Mouse (Mus musculus): ENCODE data around the gene 2310022A10Rik. TPM values are rescaled to one million over a fixed set of nuclear protein-coding genes. Genes with fewer than 3 reads are reported as not detected.

The 2310022A10Rik gene
- total and polyA plus RNA-seq, 3 experiments: 72.0 to 79.5 (median 72.1) TPM

- intact Hi-C loops (cut with DNase I): no loop called here
- no peaks in the 10 kb centered on the region for H3K79me2 ChIP-seq (replicated peaks; ENCODE audit: control insufficient read depth, insufficient read depth, low read length)
- TF ChIP-seq EP300 (IDR thresholded peaks at IDR 0.05; ENCODE audit: insufficient read depth, low read depth, low read length): no peak
- TF ChIP-seq POLR2A (IDR thresholded peaks at IDR 0.05; ENCODE audit: insufficient read depth, low read depth, low read length): no peak
- no peak for TF ChIP-seq CTCF (IDR thresholded peaks at IDR 0.05)
- no peak overlapping the region for H3K4me3 ChIP-seq
- 76% methylated on average over 9 of the region's 9 CpGs for WGBS
- no peak for DNase-seq
- no peak overlapping the region for H3K27ac ChIP-seq
- H3K4me1 ChIP-seq (ENCODE audit: control insufficient read depth, insufficient read depth, low read length): no peaks in the 10 kb centered on the region
- H3K27me3 ChIP-seq (ENCODE audit: control insufficient read depth, insufficient read depth, low read length): no peaks in the 10 kb centered on the region
- H3K9ac ChIP-seq (ENCODE audit: low read depth, low read length): no peak overlapping the region
- H3K36me3 ChIP-seq (ENCODE audit: control insufficient read depth, insufficient read depth, low read length): no peaks in the 10 kb centered on the region
Observed at GRCm38 (mm10) chr7:27514961-27515360, 38.1 kb upstream of the 2310022A10Rik start.

GRCm38 (mm10) chr7:27518314-27518713, 34.7 kb upstream of the 2310022A10Rik start:
- Histone ChIP-seq H3K9ac (ENCODE audit: low read depth, low read length) (no peak overlapping the region), H3K27me3 (ENCODE audit: control insufficient read depth, insufficient read depth, low read length) (no peaks in the 10 kb centered on the region), H3K4me3 (no peak overlapping the region), H3K27ac (no peak overlapping the region), H3K36me3 (ENCODE audit: control insufficient read depth, insufficient read depth, low read length) (no peaks in the 10 kb centered on the region), H3K4me1 (ENCODE audit: control insufficient read depth, insufficient read depth, low read length) (no peaks in the 10 kb centered on the region), H3K79me2 (replicated peaks; ENCODE audit: control insufficient read depth, insufficient read depth, low read length) (no peaks in the 10 kb centered on the region)
- no peak for DNase-seq
- TF ChIP-seq POLR2A (IDR thresholded peaks at IDR 0.05; ENCODE audit: insufficient read depth, low read depth, low read length) (no peak), EP300 (IDR thresholded peaks at IDR 0.05; ENCODE audit: insufficient read depth, low read depth, low read length) (no peak), CTCF (IDR thresholded peaks at IDR 0.05) (no peak)
- intact Hi-C loops (cut with DNase I): no loop called here
- 86% methylated on average over 9 of the region's 9 CpGs for WGBS

- H3K9ac ChIP-seq (ENCODE audit: low read depth, low read length): no peak overlapping the region
- TF ChIP-seq EP300 (IDR thresholded peaks at IDR 0.05; ENCODE audit: insufficient read depth, low read depth, low read length): no peak
- peak; percentile 31; the same call in 1 of the 2 replicates for TF ChIP-seq CTCF (IDR thresholded peaks at IDR 0.05)
- H3K27me3 ChIP-seq (ENCODE audit: control insufficient read depth, insufficient read depth, low read length): no peaks in the 10 kb centered on the region
- no peaks in the 10 kb centered on the region for H3K4me1 ChIP-seq (ENCODE audit: control insufficient read depth, insufficient read depth, low read length)
- no peak for DNase-seq
- no peaks in the 10 kb centered on the region for H3K36me3 ChIP-seq (ENCODE audit: control insufficient read depth, insufficient read depth, low read length)
- no peak overlapping the region for H3K27ac ChIP-seq
- no peaks in the 10 kb centered on the region for H3K79me2 ChIP-seq (replicated peaks; ENCODE audit: control insufficient read depth, insufficient read depth, low read length)
- H3K4me3 ChIP-seq: no peak overlapping the region
- intact Hi-C loops (cut with DNase I): no loop called here
Observed at GRCm38 (mm10) chr7:27520104-27520503, 32.9 kb upstream of the 2310022A10Rik start.

DNA sequence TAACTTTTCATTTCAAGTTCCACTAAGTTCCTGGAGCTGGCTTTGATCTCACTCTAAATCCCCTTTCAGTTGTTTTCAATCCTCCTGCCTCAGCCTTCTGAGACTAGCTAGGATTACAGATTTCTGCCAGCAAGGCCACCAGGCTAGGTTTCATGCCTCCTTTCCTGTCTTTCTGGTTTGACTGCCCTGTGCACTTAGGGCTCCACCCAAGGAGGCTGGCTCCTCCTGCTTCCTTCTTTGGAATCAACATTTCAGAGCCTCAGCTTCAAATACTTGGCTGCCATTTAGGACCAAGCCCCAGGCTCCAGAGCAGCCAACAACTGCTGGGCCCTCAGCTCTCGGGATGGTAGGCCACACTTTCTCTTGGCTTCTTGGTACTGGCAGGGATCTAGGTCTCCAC, 32.4 kb upstream of the 2310022A10Rik start:
- Histone ChIP-seq H3K4me3 (no peak overlapping the region), H3K79me2 (replicated peaks; ENCODE audit: control insufficient read depth, insufficient read depth, low read length) (no peaks in the 10 kb centered on the region), H3K4me1 (ENCODE audit: control insufficient read depth, insufficient read depth, low read length) (no peaks in the 10 kb centered on the region), H3K9ac (ENCODE audit: low read depth, low read length) (no peak overlapping the region), H3K27ac (no peak overlapping the region), H3K27me3 (ENCODE audit: control insufficient read depth, insufficient read depth, low read length) (no peaks in the 10 kb centered on the region), H3K36me3 (ENCODE audit: control insufficient read depth, insufficient read depth, low read length) (no peaks in the 10 kb centered on the region)
- intact Hi-C loops (cut with DNase I): no loop called here
- DNase-seq: no peak
- WGBS: 45% methylated on average over 1 of the region's 1 CpGs
- TF ChIP-seq CTCF (IDR thresholded peaks at IDR 0.05) (no peak), POLR2A (IDR thresholded peaks at IDR 0.05; ENCODE audit: insufficient read depth, low read depth, low read length) (no peak), EP300 (IDR thresholded peaks at IDR 0.05; ENCODE audit: insufficient read depth, low read depth, low read length) (no peak)

DNA sequence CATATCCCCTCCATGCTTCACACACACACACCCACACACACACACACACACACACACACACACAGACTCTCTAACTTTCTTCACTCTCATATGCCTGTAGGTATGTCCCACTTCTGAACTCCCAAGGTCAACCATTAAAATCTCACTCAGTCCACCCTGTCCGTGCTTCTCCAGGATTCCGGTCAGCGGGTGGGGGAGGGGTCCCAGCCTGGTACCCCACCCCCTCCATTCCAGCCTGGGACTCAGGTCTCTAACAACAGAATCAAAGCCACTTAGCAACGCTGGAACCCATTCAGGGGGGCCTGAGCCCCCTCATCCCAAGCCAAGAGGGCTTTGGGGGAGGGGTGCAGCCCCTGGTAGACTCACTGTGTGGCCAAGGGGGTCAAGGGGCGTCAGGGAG, 30.1 kb upstream of the 2310022A10Rik start, which contains the start of gene Hipk4:
Gene Hipk4 (plus strand): TSS at position 301 of the 400 bp plus-strand sequence.
- DNase-seq: no peak
- Histone ChIP-seq H3K9ac (ENCODE audit: low read depth, low read length) (no peak within 1 kb of the TSS), H3K79me2 (replicated peaks; ENCODE audit: control insufficient read depth, insufficient read depth, low read length) (no peaks in the 10 kb centered on the region), H3K4me1 (ENCODE audit: control insufficient read depth, insufficient read depth, low read length) (no peaks in the 10 kb centered on the region), H3K36me3 (ENCODE audit: control insufficient read depth, insufficient read depth, low read length) (no peaks in the 10 kb centered on the region), H3K27me3 (ENCODE audit: control insufficient read depth, insufficient read depth, low read length) (no peaks in the 10 kb centered on the region), H3K27ac (no peak within 1 kb of the TSS), H3K4me3 (no peak within 1 kb of the TSS)
- intact Hi-C loops (cut with DNase I): no loop called here
- TF ChIP-seq POLR2A (IDR thresholded peaks at IDR 0.05; ENCODE audit: insufficient read depth, low read depth, low read length) (no peak), CTCF (IDR thresholded peaks at IDR 0.05) (no peak), EP300 (IDR thresholded peaks at IDR 0.05; ENCODE audit: insufficient read depth, low read depth, low read length) (no peak)
- WGBS: 67% methylated on average over 5 of the region's 5 CpGs

GRCm38 (mm10) chr7:27523805-27524204, 29.2 kb upstream of the 2310022A10Rik start:
- WGBS: 93% methylated on average over 13 of the region's 13 CpGs
- intact Hi-C loops (cut with DNase I): no loop called here
- H3K36me3 ChIP-seq (ENCODE audit: control insufficient read depth, insufficient read depth, low read length): no peaks in the 10 kb centered on the region

More at GRCm38 (mm10) chr7:27523805-27524204, 29.2 kb upstream of the 2310022A10Rik start:
- DNase-seq: no peak
- no peak overlapping the region for H3K27ac ChIP-seq
- TF ChIP-seq POLR2A (IDR thresholded peaks at IDR 0.05; ENCODE audit: insufficient read depth, low read depth, low read length) (no peak), EP300 (IDR thresholded peaks at IDR 0.05; ENCODE audit: insufficient read depth, low read depth, low read length) (no peak), CTCF (IDR thresholded peaks at IDR 0.05) (no peak)
- H3K27me3 ChIP-seq (ENCODE audit: control insufficient read depth, insufficient read depth, low read length): no peaks in the 10 kb centered on the region
- no peak overlapping the region for H3K9ac ChIP-seq (ENCODE audit: low read depth, low read length)
- H3K4me1 ChIP-seq (ENCODE audit: control insufficient read depth, insufficient read depth, low read length): no peaks in the 10 kb centered on the region
- H3K79me2 ChIP-seq (replicated peaks; ENCODE audit: control insufficient read depth, insufficient read depth, low read length): no peaks in the 10 kb centered on the region
- no peak overlapping the region for H3K4me3 ChIP-seq

All from heart, adult 2 months (tissue).